Mouse (Mus musculus): ENCODE measurements around the gene Olfr954. TPM values are rescaled to one million over a fixed set of nuclear protein-coding genes. Genes with fewer than 3 reads are reported as not detected.
A peak's percentile ranks its signal among the peaks of the same experiment; 100 is the strongest.

The Olfr954 gene
- not detected for total RNA-seq (2021)

DNA sequence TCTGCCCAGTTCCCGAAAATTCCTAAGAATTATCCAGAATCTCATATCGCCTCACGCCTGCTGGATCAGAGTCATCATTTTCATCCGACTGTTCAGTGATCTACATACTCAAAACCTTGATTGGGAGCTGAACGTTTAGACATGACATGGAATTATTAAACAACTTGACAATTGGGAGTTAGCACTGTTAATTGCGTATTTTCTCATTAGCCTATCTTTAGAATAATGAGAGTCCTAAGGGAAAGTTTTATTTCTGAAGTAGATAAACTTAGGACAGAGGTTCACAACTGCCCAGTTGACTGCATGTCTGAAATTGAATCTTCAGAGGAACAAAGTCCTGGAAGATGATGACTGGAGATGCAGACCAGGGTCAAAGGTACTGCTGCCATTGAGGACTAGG lies at the start of gene Olfr954:
Gene Olfr954, plus strand, starts transcription at position 301 of the 400 bp plus-strand sequence.
- no peak for DNase-seq

DNA sequence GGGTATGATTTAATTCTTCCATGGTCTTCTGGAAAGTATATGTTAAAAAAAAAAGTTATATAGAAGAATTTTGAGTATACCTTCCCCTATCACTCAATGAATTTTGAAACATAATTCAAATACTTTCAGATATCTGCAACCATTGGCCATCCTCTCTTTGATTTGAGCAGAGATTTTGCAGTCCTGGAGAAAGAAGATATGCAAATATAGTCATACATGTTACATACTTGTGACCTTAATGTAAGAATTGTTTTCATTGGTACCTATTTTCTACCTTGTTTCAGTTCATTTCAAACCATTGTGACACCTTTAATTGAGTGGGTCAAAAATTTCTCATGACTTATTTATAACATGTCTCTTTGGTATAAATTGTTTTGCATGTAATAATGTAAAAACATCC lies 29.5 kb upstream of the Olfr954 start, which contains the start of gene Olfr952:
Gene Olfr952, minus strand, starts transcription at position 101 of the 400 bp plus-strand sequence.
- no peak for DNase-seq

DNA sequence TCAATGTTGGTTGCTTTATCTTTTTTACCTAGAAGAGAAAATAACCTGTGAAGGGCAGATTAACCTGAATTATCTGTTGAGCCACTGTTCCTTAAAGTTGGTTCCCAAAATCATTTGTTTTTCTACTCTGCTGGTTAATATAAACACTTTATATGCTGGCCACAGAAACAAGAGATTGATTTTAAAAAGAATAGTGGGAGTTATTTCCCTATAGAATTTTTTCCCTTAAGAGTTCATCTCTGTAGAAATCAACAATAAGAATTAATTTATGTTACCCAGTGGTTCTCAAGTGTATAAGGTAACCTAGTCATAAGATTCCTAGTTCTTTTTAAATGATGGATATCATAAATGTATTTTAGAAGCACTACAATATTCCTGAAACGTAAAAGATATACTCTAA lies 15.3 kb downstream of the Olfr954 start, which contains the start of gene Olfr955:
Gene Olfr955, minus strand, starts transcription at position 101 of the 400 bp plus-strand sequence.
- no peak for DNase-seq

DNA sequence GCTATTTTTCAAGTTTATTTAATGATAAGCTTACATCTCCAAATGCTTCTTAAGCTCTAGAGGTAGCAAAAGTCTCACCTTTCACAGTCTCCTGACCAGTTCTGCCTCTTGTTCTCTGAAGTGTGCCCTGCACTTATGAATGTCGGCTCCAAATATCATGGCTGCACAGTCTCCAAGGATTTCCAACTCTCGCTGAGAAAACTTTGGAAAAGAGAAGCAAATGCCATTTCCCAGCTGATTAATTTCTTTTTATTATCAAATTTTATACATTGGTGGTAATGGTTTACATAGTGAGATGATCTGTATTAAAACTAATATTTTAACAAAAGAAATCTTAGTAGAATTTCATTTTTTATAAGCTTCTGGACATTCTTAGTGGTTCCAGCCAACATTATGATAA lies 37.4 kb downstream of the Olfr954 start, which contains the start of gene Olfr44:
Gene Olfr44, minus strand, starts transcription at position 101 of the 400 bp plus-strand sequence.
- DNase-seq: no peak

DNA sequence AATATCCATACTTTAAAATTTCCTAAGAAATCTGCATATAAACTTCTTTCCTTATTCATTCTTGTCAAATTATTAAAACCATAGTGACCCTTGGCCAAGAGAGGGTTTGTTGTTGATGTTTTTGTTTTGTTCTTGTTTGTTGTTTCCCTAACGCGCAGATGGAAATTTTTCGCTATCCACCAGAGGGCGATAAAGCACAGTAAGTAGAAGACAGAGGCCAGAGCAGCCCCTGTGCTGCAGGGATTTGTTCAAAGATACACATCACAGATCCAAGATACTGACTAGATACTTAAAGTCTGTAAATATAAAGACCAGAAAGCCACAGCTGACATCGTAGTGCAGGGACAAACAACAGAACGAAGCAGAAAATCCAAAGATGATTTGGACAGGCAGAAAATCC lies 52.5 kb downstream of the Olfr954 start:
- peak; percentile 16 to 44 for DNase-seq

DNA sequence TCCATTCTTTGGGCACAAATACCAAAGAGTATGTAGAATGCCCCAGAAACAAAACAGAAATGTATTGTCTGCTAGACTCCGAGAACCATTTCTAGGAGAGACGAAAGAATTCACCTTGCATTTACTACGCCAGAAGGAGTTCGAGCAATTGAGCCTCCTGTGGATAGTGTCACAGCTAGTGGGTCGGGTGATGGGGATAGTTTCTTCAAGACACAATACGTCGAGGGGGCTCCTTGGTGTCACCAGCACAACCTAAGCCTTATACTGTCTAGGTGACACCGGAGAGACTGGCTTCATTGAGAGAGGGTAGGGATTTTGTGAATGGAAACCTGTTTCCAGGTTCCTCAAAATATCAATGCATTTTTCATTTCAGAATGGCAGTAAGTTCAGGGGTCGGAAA lies 52.9 kb downstream of the Olfr954 start:
- DNase-seq: no peak

Other genes with a start within 250 kb of the Olfr954 start
- not detected for gene Olfr1537, start 206.7 kb upstream of the Olfr954 start, total RNA-seq (2021)
- gene Olfr945, start 179.9 kb upstream of the Olfr954 start, total RNA-seq (2021): not detected
- not detected for gene Olfr948, start 130.7 kb upstream of the Olfr954 start, total RNA-seq (2021)
- gene Olfr951, start 69.3 kb upstream of the Olfr954 start, total RNA-seq (2021): not detected
- not detected for gene Olfr952, start 29.6 kb upstream of the Olfr954 start, total RNA-seq (2021)
- gene Olfr955, start 15.2 kb downstream of the Olfr954 start, total RNA-seq (2021): not detected
- not detected for gene Olfr44, start 37.3 kb downstream of the Olfr954 start, total RNA-seq (2021)
- gene Olfr957, start 59.1 kb downstream of the Olfr954 start, total RNA-seq (2021): not detected
- gene Olfr958, start 97.4 kb downstream of the Olfr954 start, total RNA-seq (2021): not detected
- gene Olfr959, start 118.9 kb downstream of the Olfr954 start, total RNA-seq (2021): not detected
- gene AW551984, start 147.7 kb downstream of the Olfr954 start, total RNA-seq (2021): 1 to 10 TPM; 4.1 to 4.2 TPM
- gene Olfr148, start 154.0 kb downstream of the Olfr954 start, total RNA-seq (2021): not detected
- gene Olfr960, start 164.7 kb downstream of the Olfr954 start, total RNA-seq (2021): not detected
- gene Olfr961, start 188.4 kb downstream of the Olfr954 start, total RNA-seq (2021): not detected
- gene Olfr963, start 210.5 kb downstream of the Olfr954 start, total RNA-seq (2021): not detected

Data from layer of hippocampus, postnatal 36 days (tissue).